In genomic region chr6:125377582-125378451, GRCm38 (mm10) we compare ENCODE assay signal across 8 mouse cellular contexts. TPM values are rescaled to one million over a fixed set of nuclear protein-coding genes. Genes with fewer than 3 reads are reported as not detected.
DNase-seq lines count a peak whose midpoint lies in the region; ATAC-seq and TF ChIP-seq lines count a peak whose summit lies in the region.

No protein-coding gene starts in this region.

- peak overlapping the region; percentile 61 for H3K27ac ChIP-seq in intestine, postnatal 0 days (ENCODE audit: low read depth, low read length)
- peak overlapping the region; percentile 86 for H3K27ac ChIP-seq in stomach, postnatal 0 days (replicated peaks)

- 33% methylated on average over 15 of the region's 16 CpGs for WGBS in intestine, postnatal 0 days
- WGBS in stomach, postnatal 0 days: 30% methylated on average over 16 of the region's 16 CpGs

- peak; percentile 45 for ATAC-seq in CD4-positive, CD25-positive, alpha-beta regulatory T cell, adult 4 months
- ATAC-seq in intestine, postnatal 0 days: peak; percentile 62
- ATAC-seq in stomach, postnatal 0 days (ENCODE audit: low FRiP score, low TSS enrichment): peak; percentile 72

- DNase-seq in R1 (ENCODE audit: low read depth, low spot score): peak; percentile 93
- DNase-seq in fat pad, adult 2 months (ENCODE audit: extremely low read depth, low read depth, low spot score): peak; percentile 95
- DNase-seq in lung, adult 18-20 months: peak; percentile 83 to 88
- DNase-seq in stomach, postnatal 0 days (ENCODE audit: low spot score): peak; percentile 86
- no peak for DNase-seq in layer of hippocampus, adult 18-20 months (ENCODE audit: low spot score in 2 of 2)
- no peak for DNase-seq in right cerebral cortex, postnatal 4 days

- H3K4me2 ChIP-seq in intestine, postnatal 0 days (replicated peaks; ENCODE audit: low read depth): peak overlapping the region; percentile 83
- peak overlapping the region; percentile 41 for H3K4me2 ChIP-seq in stomach, postnatal 0 days (replicated peaks; ENCODE audit: low read depth)

- H3K9me3 ChIP-seq in intestine, postnatal 0 days (ENCODE audit: control insufficient read depth): no peaks in the 10 kb centered on the region
- no peaks in the 10 kb centered on the region for H3K9me3 ChIP-seq in stomach, postnatal 0 days (ENCODE audit: control insufficient read depth, low read length)

- no peak for TF ChIP-seq EP300 in stomach, postnatal 0 days (optimal IDR thresholded peaks at IDR 0.05)

- H3K4me1 ChIP-seq in intestine, postnatal 0 days (replicated peaks; ENCODE audit: control insufficient read depth, insufficient read depth, low read length): peaks cover 17% of the 10 kb centered on the region; the same call in 1 of the 2 replicates
- H3K4me1 ChIP-seq in stomach, postnatal 0 days (replicated peaks; ENCODE audit: control insufficient read depth, insufficient read depth): peaks cover 3% of the 10 kb centered on the region; the same call in 1 of the 2 replicates

- H3K36me3 ChIP-seq in intestine, postnatal 0 days (ENCODE audit: control insufficient read depth, insufficient read depth): peaks cover 37% of the 10 kb centered on the region
- no peaks in the 10 kb centered on the region for H3K36me3 ChIP-seq in stomach, postnatal 0 days (ENCODE audit: control insufficient read depth, insufficient read depth, low read length)

- no peak overlapping the region for H3K9ac ChIP-seq in intestine, postnatal 0 days (ENCODE audit: low read depth, low read length)
- peak overlapping the region; percentile 45 for H3K9ac ChIP-seq in stomach, postnatal 0 days (ENCODE audit: low read length)

- TF ChIP-seq CTCF in intestine, postnatal 0 days (IDR thresholded peaks at IDR 0.05; ENCODE audit: low read depth): no peak
- no peak for TF ChIP-seq CTCF in stomach, postnatal 0 days (IDR thresholded peaks at IDR 0.05; ENCODE audit: low read depth)

- no peaks in the 10 kb centered on the region for H3K27me3 ChIP-seq in intestine, postnatal 0 days (replicated peaks; ENCODE audit: control insufficient read depth, insufficient read depth, low read length)
- no peaks in the 10 kb centered on the region for H3K27me3 ChIP-seq in stomach, postnatal 0 days (ENCODE audit: control insufficient read depth, insufficient read depth, low read length)

- 0 out of 2 replicates have a peak overlapping the region, but pooled peaks have one; percentile 9 for H3K4me3 ChIP-seq in intestine, postnatal 0 days (ENCODE audit: low read depth, low read length)
- peak overlapping the region; percentile 2; the same call in 1 of the 2 replicates for H3K4me3 ChIP-seq in stomach, postnatal 0 days (ENCODE audit: low read depth, low read length)

RNA-seq across cellular contexts. Expression of gene Plekhg6, which starts 2.8 kb away (rescaled TPM):
- under 1 TPM in 1 of 2 experiments, not detected in 1; 0.12 TPM for polyA plus RNA-seq in CD4-positive, CD25-positive, alpha-beta regulatory T cell, adult 4 months (2017; shearing (Covaris generic))
- polyA plus RNA-seq in intestine, postnatal 0 days (2015; fragmentation: Nextera tagmentation; extraction: Ambion mirVana): 31.4 and 37.0 TPM in 2 replicates
- 6.3 and 6.7 TPM in 2 replicates for polyA plus RNA-seq in stomach, postnatal 0 days (2015; fragmentation: Nextera tagmentation; extraction: Ambion mirVana)
- under 1 TPM; 0.13 to 0.17 TPM for total RNA-seq in layer of hippocampus, adult 18-20 months (2021)

RNA-seq across cellular contexts. Expression of gene Tnfrsf1a, which starts 28.7 kb away (rescaled TPM):
- 10 to 100 TPM; 24.9 to 43.5 TPM for polyA plus RNA-seq in CD4-positive, CD25-positive, alpha-beta regulatory T cell, adult 4 months (2017; shearing (Covaris generic))
- polyA plus RNA-seq in intestine, postnatal 0 days (2015; fragmentation: Nextera tagmentation; extraction: Ambion mirVana): 108 and 109 TPM in 2 replicates
- polyA plus RNA-seq in stomach, postnatal 0 days (2015; fragmentation: Nextera tagmentation; extraction: Ambion mirVana): 75.3 and 77.7 TPM in 2 replicates
- total RNA-seq in layer of hippocampus, adult 18-20 months (2021): 10 to 100 TPM; 11.7 to 11.8 TPM

RNA-seq across cellular contexts. Expression of gene Scnn1a, which starts 57.4 kb away (rescaled TPM):
- not detected for polyA plus RNA-seq in CD4-positive, CD25-positive, alpha-beta regulatory T cell, adult 4 months (2017; shearing (Covaris generic))
- 16.9 and 19.0 TPM in 2 replicates for polyA plus RNA-seq in intestine, postnatal 0 days (2015; fragmentation: Nextera tagmentation; extraction: Ambion mirVana)
- polyA plus RNA-seq in stomach, postnatal 0 days (2015; fragmentation: Nextera tagmentation; extraction: Ambion mirVana): 18.5 and 20.6 TPM in 2 replicates
- total RNA-seq in layer of hippocampus, adult 18-20 months (2021): 1 to 10 TPM; 3.6 to 6.6 TPM

Comparison
In these comparisons a context has a peak if more than half of its experiments do, and no peak if none do; other contexts are left out.
1. DNase-seq: peak in R1 (single experiment), fat pad, adult 2 months (single experiment), lung, adult 18-20 months (2 of 2) and stomach, postnatal 0 days (single experiment); none in layer of hippocampus, adult 18-20 months (0 of 2) and right cerebral cortex, postnatal 4 days (single experiment).
2. RNA of gene Scnn1a, which starts 57.4 kb away (polyA plus RNA-seq): 18.5 to 20.6 TPM in stomach, postnatal 0 days and 16.9 to 19.0 TPM in intestine, postnatal 0 days; not detected in CD4-positive, CD25-positive, alpha-beta regulatory T cell, adult 4 months; every median in the first group is over 10 times any median in the second.
3. Peak in every context shown above with its lines, with median percentiles within 50 percentile points of each other: ATAC-seq.